Mouse (Mus musculus) cortical plate, adult 2 months (tissue): ENCODE data around the gene Cnp.

Experiments used
- CTCF ChIP-seq: fragments of 200-500 bp; IDR thresholded peaks from 2 replicates; pipeline ENCODE4 v1.5.1; 2011; ENCODE audit warnings: mild to moderate bottlenecking, control low read depth, low read length; ENCODE audit not compliant: insufficient read depth; ENCODE audit errors: extremely low read depth
- POLR2A ChIP-seq: fragments of 200-500 bp; IDR thresholded peaks from 2 replicates; pipeline ENCODE4 v1.6.1; 2011; ENCODE audit warnings: mild to moderate bottlenecking, low read length, control low read depth; ENCODE audit not compliant: insufficient read depth; ENCODE audit errors: extremely low read depth

DNA sequence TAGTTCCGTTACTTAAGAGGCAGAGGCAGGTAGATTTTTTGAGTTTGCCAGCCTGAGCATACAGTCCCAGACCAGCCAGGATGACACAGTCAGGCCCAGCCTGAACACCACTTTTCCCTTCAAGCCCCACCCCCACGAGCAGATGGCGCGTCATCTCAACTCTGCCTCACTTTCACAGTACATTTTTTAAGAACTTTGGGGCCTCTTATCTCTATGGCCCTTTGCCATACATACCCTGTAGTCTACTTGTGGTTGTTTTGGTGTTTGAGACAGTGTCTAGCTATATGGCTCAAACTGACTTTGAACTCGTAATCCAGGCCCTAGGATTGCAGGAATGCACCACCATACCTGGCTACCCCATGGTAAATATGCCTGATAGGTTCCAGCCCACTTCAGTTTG lies 53.4 kb downstream of the Cnp start:
- TF ChIP-seq CTCF: no peak
- no peak for TF ChIP-seq POLR2A
